Mouse (Mus musculus) CH12.LX (cell line): ENCODE data around the gene Ccdc65. TPM values are rescaled to one million over a fixed set of nuclear protein-coding genes. Genes with fewer than 3 reads are reported as not detected.

Experiments
- DNase-seq: peaks from one replicate; pipeline ENCODE4 v3.0.0-alpha.2; 2013; ENCODE audit errors: extremely low read depth
- H3K27ac ChIP-seq: 2 replicates; pipeline ENCODE4 v1.5.1; 2012; ENCODE audit warnings: low read depth, mild to moderate bottlenecking, control low read depth, moderate library complexity; ENCODE audit not compliant: insufficient read depth
- H3K27me3 ChIP-seq: replicated peaks from 2 replicates; pipeline ENCODE3; 2012; ENCODE audit warnings: inconsistent platforms
- H3K36me3 ChIP-seq, 2 experiments: replicated peaks in 1 of 2; 2 replicates each; pipeline versions ENCODE3 to v1.6.1; 2012; ENCODE audit warnings: inconsistent platforms in 1 of 2, low read length in 1 of 2, mild to moderate bottlenecking in 1 of 2, mixed read lengths in 1 of 2, moderate library complexity in 1 of 2; ENCODE audit not compliant: control insufficient read depth in 1 of 2, insufficient read depth in 1 of 2
- H3K4me1 ChIP-seq, 2 experiments: 2 replicates each; pipeline ENCODE4 v1.6.1; 2012; ENCODE audit warnings: inconsistent platforms in 1 of 2, moderate library complexity in 1 of 2; ENCODE audit not compliant: insufficient read depth in 2 of 2, control insufficient read depth in 1 of 2
- H3K4me2 ChIP-seq: 2 replicates; pipeline ENCODE4 v1.6.1; 2012; ENCODE audit warnings: low read depth, mild to moderate bottlenecking, control low read depth; ENCODE audit not compliant: poor library complexity, insufficient read depth, severe bottlenecking
- H3K4me3 ChIP-seq, 3 experiments: fragments of 150-350 bp in 1 of 3; sonication (generic) in 1 of 3; replicated peaks in 1 of 3; 2 replicates each; pipeline versions ENCODE3 to v1.5.1; 2011 to 2012; ENCODE audit warnings: low read depth in 2 of 3, low read length in 2 of 3, mild to moderate bottlenecking in 2 of 3, moderate library complexity in 2 of 3, control low read depth in 1 of 3, improper control_type of control experiment in 1 of 3, inconsistent platforms in 1 of 3, mixed read lengths in 1 of 3; ENCODE audit not compliant: poor library complexity in 1 of 3
- H3K79me2 ChIP-seq: replicated peaks from 2 replicates; pipeline ENCODE4 v1.6.1; 2012; ENCODE audit warnings: mild to moderate bottlenecking, moderate library complexity; ENCODE audit not compliant: control insufficient read depth, poor library complexity, insufficient read depth, severe bottlenecking; ENCODE audit errors: extremely low read depth
- H3K9ac ChIP-seq: 2 replicates; pipeline ENCODE4 v1.6.1; 2012; ENCODE audit warnings: low read depth, mild to moderate bottlenecking, control low read depth, moderate library complexity; ENCODE audit not compliant: insufficient read depth
- H3K9me3 ChIP-seq: replicated peaks from 2 replicates; pipeline ENCODE3; 2012; ENCODE audit warnings: low read length, inconsistent platforms, mixed read lengths
- CTCF ChIP-seq, 2 experiments: IDR thresholded peaks in 1 of 2; conservative IDR thresholded peaks in 1 of 2; 2 replicates each; pipeline ENCODE4 v1.5.1; 2011 to 2012; ENCODE audit warnings: low read depth in 2 of 2, low read length in 2 of 2, improper control_type of control experiment in 1 of 2, inconsistent platforms in 1 of 2, mild to moderate bottlenecking in 1 of 2, moderate library complexity in 1 of 2
- E2F4 ChIP-seq: IDR thresholded peaks from 2 replicates; pipeline ENCODE4 v1.6.1; 2011; ENCODE audit warnings: low read depth, low read length, improper control_type of control experiment; ENCODE audit not compliant: insufficient replicate concordance
- ELF1 ChIP-seq: IDR thresholded peaks from 2 replicates; pipeline ENCODE4 v1.6.1; 2014; ENCODE audit warnings: low read depth, mild to moderate bottlenecking, inconsistent platforms, low read length, improper control_type of control experiment
- EP300 ChIP-seq: IDR thresholded peaks from 2 replicates; pipeline ENCODE4 v1.6.1; 2011; ENCODE audit warnings: low read length, improper control_type of control experiment
- ETS1 ChIP-seq: conservative IDR thresholded peaks from 2 replicates; pipeline ENCODE4 v1.6.1; 2012; ENCODE audit warnings: low read depth, mild to moderate bottlenecking, inconsistent platforms, low read length, improper control_type of control experiment, moderate library complexity
- JUN ChIP-seq: IDR thresholded peaks from 2 replicates; pipeline ENCODE4 v1.6.1; 2011; ENCODE audit warnings: low read depth, mild to moderate bottlenecking, low read length, improper control_type of control experiment, moderate library complexity; ENCODE audit not compliant: insufficient read depth
- KAT2A ChIP-seq: IDR thresholded peaks from 2 replicates; pipeline ENCODE4 v1.6.1; 2012; ENCODE audit warnings: low read length, improper control_type of control experiment, inconsistent platforms; ENCODE audit not compliant: insufficient replicate concordance
- RAD21 ChIP-seq: IDR thresholded peaks from 2 replicates; pipeline ENCODE4 v1.6.1; 2011; ENCODE audit warnings: low read depth, mild to moderate bottlenecking, low read length, improper control_type of control experiment, moderate library complexity
- SIN3A ChIP-seq: IDR thresholded peaks from 2 replicates; pipeline ENCODE4 v1.6.1; 2012; ENCODE audit warnings: low read length, improper control_type of control experiment, inconsistent platforms
- SMC3 ChIP-seq: IDR thresholded peaks from 2 replicates; pipeline ENCODE4 v1.6.1; 2011; ENCODE audit warnings: low read depth, low read length, improper control_type of control experiment
- dilution Hi-C: fragments of 300-500 bp; cut with MboI; formaldehyde crosslinking; loops from 2 replicates; pipeline ENCODE4 v1.14.3; 2020; ENCODE audit warnings: low sequenced_read_pairs; ENCODE audit not compliant: extremely low pct_unique_long_range_greater_than_20kb, extremely low pct_ligation_motif_present
- in situ Hi-C: fragments of 300-500 bp; cut with MboI; formaldehyde crosslinking; loops from 3 replicates; pipeline ENCODE4 v1.14.3; 2019; ENCODE audit warnings: low sequenced_read_pairs, low pct_ligation_motif_present, low pct_unique_long_range_greater_than_20kb, mixed read lengths
- polyA plus RNA-seq: library from polyadenylated mRNA; unstranded; fragments of >175 nt; gene quantifications from 2 replicates; pipeline ENCODE4 v1.2.1, GENCODE M21; 2012; ENCODE audit warnings: low read depth; ENCODE audit not compliant: insufficient read length
- total RNA-seq, 2 experiments: library from RNA; depleted of rRNA; stranded (reverse); fragments of 300-350 nt in 1 of 2; fragments of >200 nt in 1 of 2; gene quantifications; 2 replicates each; pipeline ENCODE4 v1.2.3; 2012 to 2014

Ccdc65 gene
- total and polyA plus RNA-seq, 3 experiments = 0.11 to 0.13 TPM; not detected in 1

DNA sequence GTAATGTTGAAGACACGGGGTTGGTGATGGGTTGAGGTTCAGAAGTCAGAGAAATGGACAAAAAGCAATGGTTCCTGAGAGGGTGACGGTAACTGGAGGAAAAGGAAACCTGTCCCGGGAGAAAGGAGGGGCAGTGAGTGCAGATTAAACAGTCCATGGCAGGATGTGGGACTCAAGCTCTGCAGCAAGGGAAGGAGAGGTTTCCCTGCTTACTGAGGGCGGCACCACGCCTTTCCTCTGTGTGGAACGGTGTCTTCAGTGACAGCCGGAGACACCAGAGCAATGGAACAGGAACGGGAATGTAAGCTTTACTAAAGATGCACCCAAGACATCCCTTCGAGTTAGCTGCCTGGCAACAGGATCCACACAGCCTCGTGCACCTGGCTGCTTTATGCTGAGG, 28.5 kb downstream of the Ccdc65 start:
- no peak for DNase-seq
- Histone ChIP-seq H3K4me3 (no peak overlapping the region), H3K27ac (no peak overlapping the region), H3K9ac (no peak overlapping the region), H3K9me3 (peaks cover 3% of the 10 kb centered on the region), H3K79me2 (no peaks in the 10 kb centered on the region), H3K4me2 (no peak overlapping the region), H3K27me3 (no peaks in the 10 kb centered on the region), H3K4me1 (peaks cover 2 to 36% of the 10 kb centered on the region in 2 experiments; a peak in 3 of 4 replicates), H3K36me3 (peaks cover 64 to 80% of the 10 kb centered on the region in 2 experiments)
- in situ Hi-C loops (no loop called here), dilution Hi-C loops (no loop called here)
- no peak for TF ChIP-seq JUN
- no peak for TF ChIP-seq KAT2A
- TF ChIP-seq SMC3 = no peak
- TF ChIP-seq ELF1 = no peak
- TF ChIP-seq ETS1 = no peak

DNA sequence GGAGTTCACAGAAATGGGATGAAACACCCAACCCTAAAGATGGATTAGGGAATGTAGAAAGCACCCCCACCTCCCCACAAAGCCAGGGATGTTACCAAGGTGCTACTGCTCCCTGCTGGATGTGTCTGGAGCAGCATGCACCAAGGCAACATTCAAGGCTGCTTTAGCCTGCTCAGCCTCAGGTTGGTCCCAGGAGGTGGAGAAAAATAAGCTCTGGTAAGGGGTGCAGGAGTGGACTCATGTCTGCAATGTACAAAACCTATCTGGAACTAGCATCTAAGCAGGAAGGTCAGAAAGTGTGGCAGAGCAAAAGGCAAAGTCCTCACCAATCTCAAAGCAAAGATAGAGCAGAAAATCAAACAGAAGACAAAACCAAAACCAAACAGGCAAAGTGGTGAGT, 29.9 kb downstream of the Ccdc65 start:
- H3K27me3 ChIP-seq = no peaks in the 10 kb centered on the region
- peaks cover 70 to 86% of the 10 kb centered on the region in 2 experiments for H3K36me3 ChIP-seq
- DNase-seq = no peak
- in situ Hi-C loops (no loop called here), dilution Hi-C loops (no loop called here)
- peak; percentile 12; the same call in 1 of the 2 replicates for TF ChIP-seq SMC3
- TF ChIP-seq RAD21 = peak; percentile 23
- TF ChIP-seq SIN3A = no peak
- peak in 1 of 2 experiments; percentile 53; a peak in 2 of 4 replicates for TF ChIP-seq CTCF (conservative IDR thresholded peaks at IDR 0.05 in 1 of 2, IDR thresholded peaks at IDR 0.05 in 1 of 2; ENCODE audit: low read depth in 2 of 2, low read length in 2 of 2)
- H3K9me3 ChIP-seq = peaks cover 3% of the 10 kb centered on the region
- H3K9ac ChIP-seq = no peak overlapping the region
- H3K4me2 ChIP-seq = no peak overlapping the region
- no peak overlapping the region for H3K4me3 ChIP-seq
- H3K27ac ChIP-seq = no peak overlapping the region
- H3K79me2 ChIP-seq = no peaks in the 10 kb centered on the region
- H3K4me1 ChIP-seq = peaks cover 2 to 33% of the 10 kb centered on the region in 2 experiments; a peak in 3 of 4 replicates

DNA sequence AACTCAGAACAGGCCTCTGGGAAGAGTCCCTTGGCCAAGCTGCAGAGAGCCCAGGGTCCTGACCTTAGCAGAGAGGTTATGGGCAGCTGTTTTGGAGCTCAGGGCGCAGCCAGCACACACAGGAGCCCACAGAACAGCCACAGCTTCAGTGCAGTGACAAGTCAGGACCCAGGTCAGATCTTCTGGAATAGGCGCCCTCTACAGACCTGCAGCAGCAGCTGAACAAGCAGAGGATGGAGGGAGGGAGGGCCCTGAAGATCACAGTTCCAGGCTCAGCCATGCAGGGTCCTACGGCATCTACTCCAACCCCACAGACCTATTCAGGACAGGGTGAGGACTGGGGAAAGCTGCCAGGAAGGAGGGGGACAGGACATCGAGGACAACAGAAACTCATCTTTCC, 30.8 kb downstream of the Ccdc65 start:
- H3K36me3 ChIP-seq = peaks cover 74 to 94% of the 10 kb centered on the region in 2 experiments

More for the DNA sequence above, 30.8 kb downstream of the Ccdc65 start:
- dilution Hi-C loops = no loop called here
- Histone ChIP-seq H3K27me3 (no peaks in the 10 kb centered on the region), H3K4me2 (no peak overlapping the region), H3K4me1 (peaks cover 2 to 38% of the 10 kb centered on the region in 2 experiments; a peak in 3 of 4 replicates), H3K9me3 (peaks cover 6% of the 10 kb centered on the region), H3K27ac (no peak overlapping the region), H3K9ac (no peak overlapping the region), H3K4me3 (no peak overlapping the region), H3K79me2 (no peaks in the 10 kb centered on the region)
- no peak for DNase-seq
- peak in 1 of 2 experiments; percentile 50; a peak in 2 of 4 replicates for TF ChIP-seq CTCF (conservative IDR thresholded peaks at IDR 0.05 in 1 of 2, IDR thresholded peaks at IDR 0.05 in 1 of 2; ENCODE audit: low read depth in 2 of 2, low read length in 2 of 2)
- TF ChIP-seq EP300 = no peak
- TF ChIP-seq E2F4 = no peak
- in situ Hi-C loops = no loop called here
